Mouse (Mus musculus): ENCODE measurements around the gene Cadps2.

Cadps2 gene

GRCm38 (mm10) chr6:23839009-23839811 is at the start of gene Cadps2:
Gene Cadps2, minus strand, starts transcription at chr6:23839421.
- DNase-seq (ENCODE audit: low spot score in 2 of 2) = peak; percentile 49 to 55

GRCm38 (mm10) chr6:23886418-23886817 is 47.2 kb upstream of the Cadps2 start:
- DNase-seq (ENCODE audit: low spot score in 2 of 2) = peak; percentile 6 to 36

- no peak for DNase-seq (ENCODE audit: low spot score in 2 of 2)
These were observed 37.7 kb upstream of the Cadps2 start for GRCm38 (mm10) chr6:23876765-23877408.

GRCm38 (mm10) chr6:23876363-23876762 is 37.1 kb upstream of the Cadps2 start:
- no peak for DNase-seq (ENCODE audit: low spot score in 2 of 2)

- no peak for DNase-seq (ENCODE audit: low spot score in 2 of 2)
These were observed 34.6 kb upstream of the Cadps2 start for GRCm38 (mm10) chr6:23873812-23874211.

GRCm38 (mm10) chr6:23873231-23873630 is 34.0 kb upstream of the Cadps2 start:
- no peak for DNase-seq (ENCODE audit: low spot score in 2 of 2)

- no peak for DNase-seq (ENCODE audit: low spot score in 2 of 2)
These were observed 30.8 kb upstream of the Cadps2 start for GRCm38 (mm10) chr6:23869971-23870370.

- no peak for DNase-seq (ENCODE audit: low spot score in 2 of 2)
These were observed 27.1 kb upstream of the Cadps2 start for GRCm38 (mm10) chr6:23866298-23866697.

- no peak for DNase-seq (ENCODE audit: low spot score in 2 of 2)
These were observed 14.2 kb upstream of the Cadps2 start for GRCm38 (mm10) chr6:23853464-23853863.

- peak; percentile 3 to 5 for DNase-seq (ENCODE audit: low spot score in 2 of 2)
These were observed 780 bp upstream of the Cadps2 start for GRCm38 (mm10) chr6:23840001-23840400.

- peak; percentile 2 to 4 for DNase-seq (ENCODE audit: low spot score in 2 of 2)
These were observed 716 bp downstream of the Cadps2 start for GRCm38 (mm10) chr6:23838401-23839008.

GRCm38 (mm10) chr6:23837631-23838030 is 1.6 kb downstream of the Cadps2 start:
- DNase-seq (ENCODE audit: low spot score in 2 of 2) = no peak

- no peak for DNase-seq (ENCODE audit: low spot score in 2 of 2)
These were observed 2.1 kb downstream of the Cadps2 start for GRCm38 (mm10) chr6:23837127-23837526.

GRCm38 (mm10) chr6:23836694-23837093 is 2.5 kb downstream of the Cadps2 start:
- no peak for DNase-seq (ENCODE audit: low spot score in 2 of 2)

GRCm38 (mm10) chr6:23835552-23835951 is 3.7 kb downstream of the Cadps2 start:
- no peak for DNase-seq (ENCODE audit: low spot score in 2 of 2)

- DNase-seq (ENCODE audit: low spot score in 2 of 2) = no peak
These were observed 8.5 kb downstream of the Cadps2 start for GRCm38 (mm10) chr6:23830741-23831140.

- no peak for DNase-seq (ENCODE audit: low spot score in 2 of 2)
These were observed 9.9 kb downstream of the Cadps2 start for GRCm38 (mm10) chr6:23829338-23829737.

GRCm38 (mm10) chr6:23821819-23822218 is 17.4 kb downstream of the Cadps2 start:
- DNase-seq (ENCODE audit: low spot score in 2 of 2) = no peak

GRCm38 (mm10) chr6:23810087-23810486 is 29.1 kb downstream of the Cadps2 start:
- DNase-seq (ENCODE audit: low spot score in 2 of 2) = no peak

GRCm38 (mm10) chr6:23809344-23809743 is 29.9 kb downstream of the Cadps2 start:
- no peak for DNase-seq (ENCODE audit: low spot score in 2 of 2)

- DNase-seq (ENCODE audit: low spot score in 2 of 2) = no peak
These were observed 33.9 kb downstream of the Cadps2 start for GRCm38 (mm10) chr6:23805333-23805732.

GRCm38 (mm10) chr6:23791822-23792221 is 47.4 kb downstream of the Cadps2 start:
- DNase-seq (ENCODE audit: low spot score in 2 of 2) = no peak

- DNase-seq (ENCODE audit: low spot score in 2 of 2) = peak in 1 of 2 experiments; percentile 2
These were observed 61.6 kb downstream of the Cadps2 start for GRCm38 (mm10) chr6:23777641-23778040.

Measured in urinary bladder, postnatal 36 days (tissue).